Mouse (Mus musculus): ENCODE data around the gene Smyd3.

Smyd3 gene

GRCm38 (mm10) chr1:178942251-178942963, 575.4 kb downstream of the Smyd3 start:
- DNase-seq (ENCODE audit: low spot score) = no peak

DNA sequence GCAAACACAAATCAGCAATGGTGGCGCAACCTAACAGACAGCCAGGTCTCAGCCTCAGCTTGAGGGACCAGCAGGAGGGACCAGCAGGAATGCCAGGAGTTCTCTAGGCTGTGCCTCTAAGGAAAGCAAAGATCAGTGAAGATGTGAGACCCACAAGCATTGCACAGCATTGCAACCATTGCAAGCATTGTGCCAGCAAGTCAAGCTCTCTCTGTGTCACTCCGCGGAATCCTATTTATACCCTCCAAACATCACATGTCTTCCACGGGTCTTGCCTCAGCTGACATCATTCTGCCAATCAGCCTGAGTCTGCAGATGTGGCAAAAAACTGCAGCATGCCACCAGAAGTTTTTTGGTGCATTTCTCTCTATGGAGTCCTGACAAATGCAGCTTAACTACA, 577.5 kb downstream of the Smyd3 start:
- no peak for DNase-seq (ENCODE audit: low spot score)

GRCm38 (mm10) chr1:178936976-178937375, 580.9 kb downstream of the Smyd3 start:
- no peak for DNase-seq (ENCODE audit: low spot score)

- no peak for DNase-seq (ENCODE audit: low spot score)
Measured at GRCm38 (mm10) chr1:178936457-178936856, 581.4 kb downstream of the Smyd3 start.

- DNase-seq (ENCODE audit: low spot score) = no peak
Measured at GRCm38 (mm10) chr1:178933953-178934637, 583.7 kb downstream of the Smyd3 start.

DNA sequence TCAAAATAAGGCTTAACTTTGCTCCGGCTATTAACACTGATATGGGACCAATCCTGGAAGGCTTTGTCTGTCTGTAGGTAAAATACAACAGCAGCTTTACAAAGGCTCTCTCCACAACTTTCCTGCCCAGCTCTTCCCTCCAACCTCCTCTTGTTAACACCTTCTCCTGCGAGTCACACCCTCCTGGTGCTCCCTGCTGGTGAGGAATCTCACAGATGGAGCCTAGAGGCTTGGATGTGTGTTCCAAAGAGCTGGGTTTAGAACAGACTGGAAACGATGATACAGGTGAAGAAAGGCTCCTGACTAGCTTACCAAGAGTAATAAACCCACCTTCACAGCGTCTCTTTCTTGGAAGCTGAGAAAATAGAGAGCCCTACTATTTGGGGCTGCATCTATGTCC, 588.3 kb downstream of the Smyd3 start:
- DNase-seq (ENCODE audit: low spot score) = no peak

GRCm38 (mm10) chr1:178924492-178925183, 593.2 kb downstream of the Smyd3 start:
- no peak for DNase-seq (ENCODE audit: low spot score)

- DNase-seq (ENCODE audit: low spot score) = no peak
Measured at GRCm38 (mm10) chr1:178917194-178917902, 600.5 kb downstream of the Smyd3 start.

GRCm38 (mm10) chr1:178915056-178915455, 602.8 kb downstream of the Smyd3 start:
- DNase-seq (ENCODE audit: low spot score) = no peak

DNA sequence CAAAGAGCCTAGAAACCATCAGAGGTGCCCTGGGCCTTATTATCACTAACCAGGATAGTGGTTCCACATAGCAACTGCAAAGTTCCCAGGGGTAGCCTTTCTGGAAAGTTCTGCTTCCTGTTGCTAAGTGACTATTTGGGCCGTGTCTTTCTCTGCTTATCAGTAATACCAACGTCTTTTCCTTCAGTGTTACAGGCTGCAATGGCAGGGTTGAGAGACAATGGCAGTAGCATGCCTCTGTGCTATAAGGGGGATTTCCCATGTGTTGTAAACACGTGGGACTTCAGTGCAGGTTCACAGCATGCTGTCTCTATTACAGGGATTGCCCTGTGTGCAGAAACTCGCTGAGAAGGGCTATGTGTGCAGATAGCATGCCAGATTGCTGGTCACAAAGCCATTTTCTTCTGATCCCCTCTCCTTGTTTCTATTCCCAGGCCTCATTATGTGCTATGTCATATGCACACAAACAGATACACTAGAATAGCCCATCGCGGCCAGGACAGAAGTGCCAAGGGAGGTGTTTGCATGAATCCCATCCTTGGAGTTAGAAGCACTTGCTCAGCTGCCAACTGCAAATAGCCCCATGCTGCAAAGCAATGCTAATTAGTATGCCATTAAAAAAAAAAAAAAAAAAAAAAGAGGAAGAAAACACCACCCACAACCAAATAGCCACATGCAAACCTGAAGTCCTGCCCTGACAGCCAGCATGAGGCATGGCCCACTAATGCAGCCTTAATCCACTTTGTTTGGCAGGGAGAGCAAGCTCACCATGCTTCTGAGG, 604.7 kb downstream of the Smyd3 start:
- no peak for DNase-seq (ENCODE audit: low spot score)

- no peak for DNase-seq (ENCODE audit: low spot score)
Measured at GRCm38 (mm10) chr1:178910951-178911350, 606.9 kb downstream of the Smyd3 start.

Data from urinary bladder, postnatal 25 days (tissue).